Mouse (Mus musculus) right cerebral cortex, adult 18-20 months (tissue): Measurements from ENCODE around the gene Fancc.

Experiments
- DNase-seq: peaks from one replicate; pipeline ENCODE4 v3.0.0; 2022; ENCODE audit warnings: mixed read lengths

Gene Fancc

GRCm38 (mm10) chr13:63314608-63314920 lies 182.5 kb downstream of the Fancc start:
- DNase-seq = no peak

DNA sequence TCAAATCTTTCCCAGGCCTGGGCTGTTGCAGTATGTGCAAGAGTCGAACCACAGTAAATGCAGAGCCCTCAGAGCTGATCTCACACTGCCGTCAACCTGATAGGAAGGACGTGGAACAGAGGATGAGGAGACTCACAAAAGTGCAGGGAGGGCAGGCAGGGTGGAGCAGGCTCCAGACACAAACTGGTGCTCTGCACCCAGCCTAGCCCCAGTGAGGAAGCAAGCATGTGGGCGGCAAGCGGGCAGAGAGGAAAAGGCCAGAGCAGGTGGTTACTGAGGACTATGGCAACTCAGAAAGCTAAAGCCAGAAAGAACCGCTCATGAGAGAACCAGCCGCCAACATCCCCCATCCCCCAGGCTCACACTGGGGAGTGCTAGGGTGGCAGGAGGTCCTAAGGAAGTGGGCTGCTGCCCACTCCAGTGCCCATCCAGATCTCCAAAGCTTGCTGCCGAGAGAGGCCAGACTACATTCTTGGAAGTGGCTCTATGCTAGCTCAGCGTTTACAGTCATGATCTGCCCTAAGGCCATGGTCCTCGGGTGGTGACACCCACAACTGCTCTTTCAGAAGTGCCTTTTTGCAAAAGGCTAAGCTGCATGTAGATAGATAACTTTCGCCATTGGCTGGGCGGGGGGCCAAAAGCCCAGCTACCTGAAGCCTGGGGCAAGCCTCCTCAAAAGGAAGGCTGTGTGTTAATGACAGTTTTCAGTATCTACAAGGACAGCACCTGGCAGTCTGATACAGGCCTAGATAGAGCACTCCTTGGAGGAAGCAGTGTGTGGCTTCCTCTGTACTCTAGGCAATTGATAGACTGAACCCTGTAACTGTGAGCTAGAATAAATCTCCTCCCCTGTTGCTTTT lies 183.1 kb downstream of the Fancc start:
- no peak for DNase-seq

DNA sequence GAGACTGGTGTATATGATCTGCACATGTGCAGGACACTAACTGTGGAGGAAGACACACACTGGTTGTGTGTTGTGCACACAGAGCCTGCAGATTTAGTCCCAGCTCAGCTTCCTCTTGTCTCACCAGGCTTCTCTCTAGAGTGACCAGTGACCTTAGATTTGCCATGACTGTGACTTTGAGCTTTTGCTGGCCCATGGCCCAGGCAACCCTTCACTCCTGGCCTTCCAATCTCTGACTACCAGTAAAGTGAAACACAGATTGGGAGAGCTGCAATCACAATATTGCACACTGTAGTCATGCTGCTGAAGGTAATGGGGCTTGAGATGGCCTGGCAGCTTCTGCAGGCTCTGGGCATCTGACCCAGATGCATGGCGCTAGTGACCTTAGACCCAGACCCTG lies 183.8 kb downstream of the Fancc start:
- no peak for DNase-seq

- DNase-seq = no peak
Observed at GRCm38 (mm10) chr13:63311156-63311555, 185.9 kb downstream of the Fancc start.

GRCm38 (mm10) chr13:63309563-63309962 lies 187.5 kb downstream of the Fancc start:
- DNase-seq = no peak

DNA sequence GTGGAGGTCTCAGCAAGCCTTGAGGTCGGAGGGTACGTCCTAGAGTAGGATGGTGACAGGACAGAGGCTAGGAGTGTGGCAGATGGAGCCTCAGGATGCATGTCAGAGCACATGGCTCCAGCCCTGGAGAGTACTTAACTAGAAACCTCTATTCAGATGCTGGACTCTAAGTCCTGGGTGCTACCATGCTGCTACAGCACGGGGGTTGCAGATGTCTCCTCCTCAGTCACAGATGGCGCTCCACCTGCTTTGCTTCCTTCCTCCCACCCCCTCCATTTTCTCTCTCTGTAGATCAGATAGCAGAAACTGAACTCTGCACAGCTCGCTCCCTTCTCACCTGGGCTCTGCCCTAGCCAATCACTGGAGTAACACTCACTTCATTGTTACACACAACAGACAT lies 190.3 kb downstream of the Fancc start:
- DNase-seq = peak; percentile 62

GRCm38 (mm10) chr13:63305160-63306011 lies 191.7 kb downstream of the Fancc start:
- peak; percentile 49 for DNase-seq

- DNase-seq = no peak
Observed at GRCm38 (mm10) chr13:63304799-63305159, 192.3 kb downstream of the Fancc start.

GRCm38 (mm10) chr13:63304124-63304792 lies 192.8 kb downstream of the Fancc start:
- DNase-seq = no peak

- DNase-seq = no peak
Observed at GRCm38 (mm10) chr13:63302381-63302780, 194.7 kb downstream of the Fancc start.

DNA sequence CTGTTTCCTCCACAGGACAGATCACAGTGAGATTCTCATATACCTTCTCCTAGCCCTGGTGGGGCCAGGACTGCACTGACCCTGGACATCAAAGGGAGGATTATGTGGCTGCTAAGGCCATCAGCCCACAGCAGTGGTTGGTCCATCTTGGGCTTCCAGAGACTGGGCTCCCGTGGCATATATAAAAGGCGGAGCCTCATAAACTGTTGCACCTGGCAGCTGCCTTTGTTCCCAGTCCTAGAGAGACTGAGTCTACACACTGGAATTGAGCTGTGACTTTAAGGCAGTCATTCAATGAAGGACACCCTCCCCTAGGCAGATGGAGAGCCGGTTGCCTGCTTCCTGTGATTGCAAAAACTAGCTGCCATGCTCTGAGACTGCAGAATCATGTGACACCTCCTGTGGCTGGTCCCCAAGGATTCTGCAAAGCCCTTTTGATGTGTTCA lies 195.3 kb downstream of the Fancc start:
- DNase-seq = no peak

- no peak for DNase-seq
Observed at GRCm38 (mm10) chr13:63300929-63301328, 196.1 kb downstream of the Fancc start.

GRCm38 (mm10) chr13:63298931-63299330 lies 198.1 kb downstream of the Fancc start:
- DNase-seq = no peak

- no peak for DNase-seq
Observed at GRCm38 (mm10) chr13:63297933-63298332, 199.1 kb downstream of the Fancc start.

- DNase-seq = no peak
Observed at GRCm38 (mm10) chr13:63297003-63297402, 200.1 kb downstream of the Fancc start.

DNA sequence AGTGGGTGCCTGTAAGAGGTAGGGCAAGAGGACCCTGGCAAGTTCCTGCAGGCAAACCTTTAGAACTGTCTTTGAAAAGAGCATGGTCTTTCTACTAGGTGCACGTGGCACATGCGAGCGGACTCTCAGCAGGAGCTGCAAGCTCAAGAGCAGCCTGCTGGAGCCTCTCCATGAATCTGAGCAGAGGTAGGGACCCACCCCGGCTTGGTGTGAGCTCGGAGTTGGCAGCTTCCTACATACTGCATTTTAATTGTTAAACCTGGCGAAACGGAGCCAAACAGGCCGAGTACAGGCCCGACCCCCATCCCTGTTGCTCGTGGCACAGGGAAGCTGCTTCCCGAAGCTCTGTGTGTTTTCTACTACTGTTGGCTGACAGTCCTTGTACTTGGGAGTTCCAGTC lies 200.8 kb downstream of the Fancc start:
- DNase-seq = no peak

DNA sequence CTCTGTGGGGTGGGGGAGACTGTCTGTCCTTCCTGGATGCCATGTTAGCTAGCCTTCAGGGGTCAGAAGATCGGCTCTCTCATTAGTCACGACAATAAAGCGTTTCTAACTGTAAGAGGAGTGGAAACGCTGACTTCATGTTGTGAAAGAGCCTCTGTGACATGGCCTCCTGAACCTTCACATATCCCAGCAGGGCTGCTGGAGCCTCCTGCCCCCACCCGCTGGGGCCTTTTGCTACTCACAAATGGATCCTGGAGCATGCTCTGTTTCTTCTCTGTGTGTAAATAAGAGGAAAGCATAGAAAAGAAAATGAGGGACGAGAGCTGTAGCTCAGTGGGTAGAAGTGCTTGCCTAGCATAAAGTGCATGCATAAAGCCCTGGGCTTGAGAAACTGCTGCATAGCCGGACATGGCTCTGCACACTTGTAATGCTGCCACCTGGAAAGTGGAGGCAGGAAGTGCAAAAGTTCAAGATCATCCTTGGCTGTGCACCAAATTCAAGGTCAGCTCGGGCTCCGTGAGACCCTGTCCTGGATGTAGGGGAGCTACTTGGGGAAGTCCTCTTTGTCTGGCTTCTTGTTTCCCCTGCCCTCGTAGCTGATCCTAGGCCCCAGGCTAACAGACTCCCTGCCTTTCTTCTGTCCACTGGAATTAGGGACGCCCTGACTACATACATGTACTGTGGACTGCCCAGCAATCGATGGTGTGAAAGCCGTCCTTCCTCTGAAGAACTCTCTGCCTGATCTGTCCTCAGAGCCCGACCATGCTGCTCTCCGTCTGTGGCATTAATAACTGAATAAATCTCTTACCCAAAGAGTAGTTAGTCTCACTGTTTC lies 202.5 kb downstream of the Fancc start:
- no peak for DNase-seq

- no peak for DNase-seq
Observed at GRCm38 (mm10) chr13:63293647-63294046, 203.4 kb downstream of the Fancc start.

GRCm38 (mm10) chr13:63291016-63291415 lies 206.1 kb downstream of the Fancc start:
- no peak for DNase-seq

DNA sequence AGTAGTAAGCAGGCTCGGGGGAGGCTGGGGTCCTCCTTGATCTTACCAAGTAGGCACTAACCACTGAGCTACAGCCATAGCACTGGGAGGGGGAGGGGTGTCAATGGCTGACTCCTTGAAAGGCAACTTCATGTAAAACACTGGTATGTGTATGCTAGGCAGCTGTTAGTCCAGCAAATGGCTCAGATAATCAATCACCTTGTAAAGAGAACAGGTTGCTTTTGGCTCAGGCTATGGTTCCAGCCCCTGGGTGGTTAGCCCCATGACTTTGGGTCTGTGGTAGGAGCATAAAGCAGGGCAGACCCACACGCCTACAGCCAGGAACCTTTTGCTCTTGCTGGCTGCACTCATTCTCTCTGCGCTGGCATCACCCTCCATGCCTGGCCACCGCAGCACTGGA lies 207.0 kb downstream of the Fancc start:
- no peak for DNase-seq

DNA sequence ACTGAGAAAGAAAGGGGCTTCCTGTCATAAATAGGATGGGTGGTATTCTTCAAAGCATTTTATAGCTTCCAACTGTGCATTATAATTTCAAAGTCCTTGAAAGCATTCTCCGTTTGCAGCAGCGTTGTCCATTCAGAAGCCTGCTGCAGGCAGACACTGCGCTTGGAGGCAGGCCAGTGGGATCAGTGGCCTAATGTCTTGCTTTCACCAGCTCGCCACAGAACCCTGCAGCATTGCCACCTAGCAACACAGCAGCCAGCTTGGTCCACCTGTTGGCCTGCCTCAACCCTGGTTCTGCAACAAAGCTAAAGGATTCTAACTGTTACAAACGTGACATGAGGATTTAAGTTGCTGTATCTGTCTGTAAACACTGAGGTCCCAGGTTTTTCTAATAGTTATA lies 207.4 kb downstream of the Fancc start:
- no peak for DNase-seq

GRCm38 (mm10) chr13:63289152-63289551 lies 207.9 kb downstream of the Fancc start:
- no peak for DNase-seq
